Mouse (Mus musculus) kidney, adult 11 months (tissue): ENCODE measurements around the gene Pcdh9.

Source experiments
- DNase-seq: peaks from one replicate; pipeline ENCODE4 v3.0.0; 2022

Pcdh9 gene

GRCm38 (mm10) chr14:93102755-93103154 is 787.7 kb downstream of the Pcdh9 start:
- no peak for DNase-seq

- no peak for DNase-seq
Measured at GRCm38 (mm10) chr14:93095081-93095480, 795.4 kb downstream of the Pcdh9 start.

GRCm38 (mm10) chr14:93092806-93093205 is 797.7 kb downstream of the Pcdh9 start:
- DNase-seq = no peak

GRCm38 (mm10) chr14:93085646-93086045 is 804.8 kb downstream of the Pcdh9 start:
- no peak for DNase-seq

- no peak for DNase-seq
Measured at GRCm38 (mm10) chr14:93083140-93083539, 807.3 kb downstream of the Pcdh9 start.

GRCm38 (mm10) chr14:93080910-93081309 is 809.6 kb downstream of the Pcdh9 start:
- DNase-seq = no peak

- DNase-seq = no peak
Measured at GRCm38 (mm10) chr14:93075761-93076160, 814.7 kb downstream of the Pcdh9 start.

GRCm38 (mm10) chr14:93072346-93072745 is 818.1 kb downstream of the Pcdh9 start:
- DNase-seq = no peak

GRCm38 (mm10) chr14:93070140-93070539 is 820.3 kb downstream of the Pcdh9 start:
- DNase-seq = no peak

GRCm38 (mm10) chr14:93067411-93068336 is 822.8 kb downstream of the Pcdh9 start:
- no peak for DNase-seq

- DNase-seq = no peak
Measured at GRCm38 (mm10) chr14:93066732-93067410, 823.6 kb downstream of the Pcdh9 start.

- no peak for DNase-seq
Measured at GRCm38 (mm10) chr14:93061824-93062620, 828.5 kb downstream of the Pcdh9 start.

- no peak for DNase-seq
Measured at GRCm38 (mm10) chr14:93058799-93059198, 831.7 kb downstream of the Pcdh9 start.

- no peak for DNase-seq
Measured at GRCm38 (mm10) chr14:93055997-93056396, 834.5 kb downstream of the Pcdh9 start.

- no peak for DNase-seq
Measured at GRCm38 (mm10) chr14:93040591-93040990, 849.9 kb downstream of the Pcdh9 start.

- no peak for DNase-seq
Measured at GRCm38 (mm10) chr14:93039326-93040221, 850.9 kb downstream of the Pcdh9 start.

- DNase-seq = no peak
Measured at GRCm38 (mm10) chr14:93009147-93010064, 881.1 kb downstream of the Pcdh9 start.
